In genomic region chr2:125290197-125290965, GRCm38 (mm10) we compare ENCODE assay signal across 13 mouse cellular contexts. TPM values are rescaled to one million over a fixed set of nuclear protein-coding genes. Genes with fewer than 3 reads are reported as not detected.
DNase-seq lines count a peak whose midpoint lies in the region; ATAC-seq and TF ChIP-seq lines count a peak whose summit lies in the region.
"Had no signal": no experiment of that assay in that cellular context is flagged by ENCODE, and none has a peak within 500 bp of the region (broad histone marks: within the 10 kb centered on the region; RNA-seq: fewer than 3 reads in every experiment).

No protein-coding gene starts in this region.

- no peak for ATAC-seq in heart, embryonic 12.5 days (ENCODE audit: insufficient number of reproducible peaks, low FRiP score)
- peak; percentile 55 for ATAC-seq in heart, postnatal 0 days (ENCODE audit: insufficient read depth, low read depth)
- ATAC-seq in cerebellum, adult (ENCODE audit: insufficient number of reproducible peaks, low FRiP score, low TSS enrichment) = no peak

- 0 out of 2 replicates have a peak, but pooled peaks cover 4% of the 10 kb centered on the region for H3K4me1 ChIP-seq in heart, embryonic 12.5 days (replicated peaks)
- H3K4me1 ChIP-seq in heart, postnatal 0 days (ENCODE audit: control insufficient read depth, insufficient read depth) = no peaks in the 10 kb centered on the region
- H3K4me1 ChIP-seq: liver, embryonic 15.5 days had no signal

- TF ChIP-seq CTCF in heart, postnatal 0 days (IDR thresholded peaks at IDR 0.05; ENCODE audit: low read depth) = no peak

- no peak for TF ChIP-seq EP300 in heart, postnatal 0 days (IDR thresholded peaks at IDR 0.05; ENCODE audit: low read depth)

- 83% methylated on average over 10 of the region's 10 CpGs for whole genome bisulfite sequencing in heart, embryonic 12.5 days
- 71% methylated on average over 10 of the region's 10 CpGs for WGBS in heart, postnatal 0 days

- H3K4me2 ChIP-seq in heart, embryonic 12.5 days = no peak overlapping the region
- no peak overlapping the region for H3K4me2 ChIP-seq in heart, postnatal 0 days (ENCODE audit: low read depth, low read length)
- H3K4me2 ChIP-seq: heart, embryonic 15.5 days; liver, embryonic 15.5 days; neural tube, embryonic 15.5 days had no signal

- H3K27ac ChIP-seq in heart, embryonic 12.5 days (ENCODE audit: poor library complexity, severe bottlenecking) = no peak overlapping the region
- H3K27ac ChIP-seq in heart, postnatal 0 days (ENCODE audit: low read depth) = no peak overlapping the region
- H3K27ac ChIP-seq: heart, embryonic 15.5 days; liver, embryonic 15.5 days; neural tube, embryonic 15.5 days had no signal

- H3K4me3 ChIP-seq in heart, embryonic 12.5 days = no peak overlapping the region
- no peak overlapping the region for H3K4me3 ChIP-seq in heart, postnatal 0 days (ENCODE audit: low read depth, low read length)
- H3K4me3 ChIP-seq: heart, embryonic 15.5 days; liver, embryonic 15.5 days; neural tube, embryonic 15.5 days had no signal

- peaks cover 3% of the 10 kb centered on the region; the same call in 1 of the 2 replicates for H3K27me3 ChIP-seq in heart, embryonic 12.5 days (replicated peaks)
- no peaks in the 10 kb centered on the region for H3K27me3 ChIP-seq in heart, postnatal 0 days (ENCODE audit: control insufficient read depth, insufficient read depth, low read length)
- H3K27me3 ChIP-seq: heart, embryonic 15.5 days; liver, embryonic 15.5 days; neural tube, embryonic 15.5 days had no signal

- no peak overlapping the region for H3K9ac ChIP-seq in heart, embryonic 12.5 days
- H3K9ac ChIP-seq in heart, postnatal 0 days (replicated peaks; ENCODE audit: low read depth, low read length) = no peak overlapping the region
- H3K9ac ChIP-seq: heart, embryonic 15.5 days; liver, embryonic 15.5 days; neural tube, embryonic 15.5 days had no signal

- H3K36me3 ChIP-seq in heart, embryonic 12.5 days = no peaks in the 10 kb centered on the region
- H3K36me3 ChIP-seq in heart, postnatal 0 days (replicated peaks; ENCODE audit: control insufficient read depth, insufficient read depth, low read length) = no peaks in the 10 kb centered on the region
- H3K36me3 ChIP-seq: heart, embryonic 15.5 days; liver, embryonic 15.5 days; neural tube, embryonic 15.5 days had no signal

- DNase-seq in heart, adult 18-20 months = peak; percentile 79 to 83
- DNase-seq in urinary bladder, postnatal 14 days (ENCODE audit: low spot score) = peak; percentile 51
- no peak for DNase-seq in urinary bladder, postnatal 10 days (ENCODE audit: low spot score)
- no peak for DNase-seq in heart, postnatal 0 days (ENCODE audit: low spot score)
- DNase-seq in layer of hippocampus, adult 9-11 months = no peak
- DNase-seq in cerebellum, adult 11 months = no peak
- DNase-seq: kidney, adult 18-20 months; right cerebral cortex, adult 18-20 months had no signal

- H3K9me3 ChIP-seq in heart, embryonic 12.5 days (replicated peaks) = no peaks in the 10 kb centered on the region
- H3K9me3 ChIP-seq in heart, postnatal 0 days (replicated peaks; ENCODE audit: control insufficient read depth, low read length) = no peaks in the 10 kb centered on the region
- H3K9me3 ChIP-seq: heart, embryonic 15.5 days; liver, embryonic 15.5 days; neural tube, embryonic 15.5 days had no signal

RNA-seq across cellular contexts. Expression of gene Dut, which starts 43.4 kb away (rescaled TPM):
- total RNA-seq in heart, adult 18-20 months (2021) = 10 to 100 TPM; 31.9 to 32.5 TPM
- polyA plus RNA-seq in heart, embryonic 12.5 days (2016; fragmentation: Nextera tagmentation; extraction: Ambion mirVana) = 137 and 143 TPM in 2 replicates
- 76.1 and 93.0 TPM in 2 replicates for total RNA-seq in heart, postnatal 0 days (2014; rRNA removed; ENCODE audit: low replicate concordance)
- polyA plus RNA-seq in heart, postnatal 0 days (2015; fragmentation: Nextera tagmentation; extraction: Ambion mirVana) = 69.1 and 73.4 TPM in 2 replicates

Comparison
In these comparisons a context has a peak if more than half of its experiments do, and no peak if none do; other contexts are left out.
1. DNase-seq: peak in heart, adult 18-20 months (2 of 2) and urinary bladder, postnatal 14 days (single experiment); none in urinary bladder, postnatal 10 days (single experiment), heart, postnatal 0 days (single experiment), layer of hippocampus, adult 9-11 months (single experiment) and cerebellum, adult 11 months (single experiment).